Mouse (Mus musculus): ENCODE results near the gene Osbpl10.

- no peak for TF ChIP-seq CTCF (IDR thresholded peaks at IDR 0.05; ENCODE audit: low read depth)
- no peak for TF ChIP-seq EP300 (optimal IDR thresholded peaks at IDR 0.05)
Measured at GRCm38 (mm10) chr9:115197082-115197481, 218.7 kb downstream of the Osbpl10 start.

Measured in stomach, postnatal 0 days (tissue).